Mouse (Mus musculus) olfactory bulb, adult 2 months (tissue): ENCODE measurements around the gene Masp2.

Source experiments
- CTCF ChIP-seq: fragments of 200-500 bp; IDR thresholded peaks from 2 replicates; pipeline ENCODE4 v1.5.1; 2012; ENCODE audit warnings: low read depth, mild to moderate bottlenecking, low read length, moderate library complexity; ENCODE audit not compliant: insufficient read depth
- POLR2A ChIP-seq: fragments of 200-500 bp; IDR thresholded peaks from 2 replicates; pipeline ENCODE4 v1.6.1; 2012; ENCODE audit warnings: mild to moderate bottlenecking, low read depth, low read length, moderate library complexity; ENCODE audit not compliant: insufficient read depth

DNA sequence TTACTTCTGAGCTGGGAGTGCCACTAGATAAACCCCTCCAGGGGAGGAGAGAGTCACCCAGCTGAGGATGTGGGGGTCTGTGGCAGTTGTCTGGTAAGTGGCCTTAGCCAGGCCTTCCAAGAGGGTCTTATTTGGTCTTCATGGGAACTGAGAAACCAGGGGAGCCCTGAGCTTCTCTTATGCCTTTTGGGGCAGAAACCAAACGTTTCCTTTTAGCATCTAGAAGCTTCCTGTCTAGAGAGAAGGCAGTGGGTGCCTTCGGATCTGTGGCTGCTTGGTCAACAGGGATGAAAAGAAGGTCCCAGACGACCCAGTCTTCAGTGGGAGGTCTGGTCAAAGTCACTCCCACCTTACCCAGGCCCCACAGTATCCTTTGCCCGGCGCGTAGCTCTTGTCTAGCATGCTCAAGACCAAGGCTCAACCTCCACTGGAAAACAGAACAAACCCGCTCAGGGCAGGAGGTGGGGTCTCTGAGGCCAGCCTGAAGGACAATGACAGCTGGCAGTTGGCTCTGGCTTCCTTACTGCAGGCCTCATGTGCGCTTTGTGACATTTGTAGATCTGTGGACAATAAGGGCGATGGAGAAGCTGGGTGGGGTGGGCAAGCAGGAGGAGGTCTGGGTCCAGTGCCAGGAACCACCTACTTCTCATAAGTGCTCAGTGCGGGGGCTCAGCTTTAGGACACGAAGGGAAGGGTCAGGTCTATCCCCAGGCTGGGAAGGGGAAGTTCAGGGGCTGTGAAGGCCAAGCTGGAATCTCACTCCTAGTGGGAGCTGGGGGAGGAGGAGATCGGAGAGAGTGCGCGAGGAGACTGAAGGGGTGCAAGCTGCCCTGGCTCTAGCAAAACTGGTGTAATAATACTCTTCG lies 41.2 kb downstream of the Masp2 start, which contains the start of gene Gm572:
- no peak for TF ChIP-seq CTCF
- no peak for TF ChIP-seq POLR2A
